Mouse (Mus musculus) left cerebral cortex, adult 11 months (tissue): ENCODE data around the gene St3gal6.

Experiments used
- DNase-seq: peaks from one replicate; pipeline ENCODE4 v3.0.0; 2022; ENCODE audit warnings: low spot score

Gene St3gal6

GRCm38 (mm10) chr16:58521182-58521581 is 2.9 kb downstream of the St3gal6 start:
- no peak for DNase-seq

GRCm38 (mm10) chr16:58520457-58520856 is 3.6 kb downstream of the St3gal6 start:
- DNase-seq = no peak

DNA sequence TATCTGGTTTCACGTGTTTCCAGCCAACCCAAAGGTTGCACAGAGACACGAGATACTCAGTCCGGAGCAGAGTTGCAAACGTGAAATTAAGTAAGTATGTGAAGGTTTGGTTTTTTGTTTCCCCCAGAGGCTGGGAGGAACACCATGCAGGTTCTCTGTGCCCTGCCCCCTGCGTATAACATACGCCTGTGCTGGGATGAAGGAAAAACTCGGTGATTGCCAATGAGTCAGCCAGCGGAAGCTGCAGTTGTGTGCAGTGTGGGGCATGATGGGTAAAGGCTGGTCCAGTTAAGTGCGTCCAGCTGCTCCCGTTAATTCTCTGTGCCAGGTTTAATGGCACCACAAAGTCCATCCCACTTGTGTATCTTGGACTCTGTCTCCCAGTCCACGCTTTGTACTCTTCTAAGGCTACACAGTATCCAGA is 4.4 kb downstream of the St3gal6 start:
- no peak for DNase-seq

GRCm38 (mm10) chr16:58516960-58517798 is 6.9 kb downstream of the St3gal6 start:
- no peak for DNase-seq

DNA sequence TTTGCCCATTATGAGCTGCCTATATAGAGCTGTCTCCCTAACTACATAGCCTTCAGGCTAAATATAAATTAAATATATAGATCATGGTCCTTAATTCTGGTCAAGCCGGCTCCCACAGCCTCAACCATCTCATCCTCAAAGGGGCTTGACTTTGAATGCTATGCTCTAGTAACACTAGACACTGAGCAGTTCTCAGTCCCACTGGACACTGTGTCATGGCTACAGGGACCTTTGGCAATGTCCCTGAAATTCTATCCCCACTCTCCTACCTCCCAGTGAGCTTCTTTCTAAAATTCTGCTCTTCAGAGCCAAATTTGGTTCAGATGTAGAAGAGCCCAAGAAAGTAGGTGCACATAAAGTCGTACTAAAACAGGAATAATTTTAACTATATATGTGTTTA is 7.9 kb downstream of the St3gal6 start:
- DNase-seq = no peak

DNA sequence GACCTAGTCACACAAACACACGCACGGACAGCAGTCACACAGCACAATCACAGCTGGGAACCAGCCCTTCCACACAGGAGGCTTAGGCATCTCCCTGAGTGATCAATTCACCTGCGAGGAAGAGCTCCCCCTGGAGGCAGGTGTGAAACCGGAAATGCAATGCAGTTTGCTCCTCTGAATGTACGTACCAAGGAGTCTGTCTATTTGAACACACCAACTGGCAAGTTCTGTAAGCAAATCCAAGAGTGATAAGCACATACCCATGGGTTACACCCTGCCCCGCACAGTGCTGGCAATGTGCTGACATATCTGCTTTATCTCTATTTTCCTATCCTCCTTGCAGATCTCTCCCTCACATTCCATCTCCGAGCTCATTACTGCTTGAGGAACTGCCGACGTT is 9.5 kb downstream of the St3gal6 start:
- DNase-seq = no peak

GRCm38 (mm10) chr16:58513755-58514154 is 10.3 kb downstream of the St3gal6 start:
- DNase-seq = no peak

- DNase-seq = no peak
These were observed 11.2 kb downstream of the St3gal6 start for GRCm38 (mm10) chr16:58512887-58513286.

- DNase-seq = no peak
These were observed 11.8 kb downstream of the St3gal6 start for GRCm38 (mm10) chr16:58512181-58512761.

- no peak for DNase-seq
These were observed 19.1 kb downstream of the St3gal6 start for GRCm38 (mm10) chr16:58504945-58505344.

- DNase-seq = no peak
These were observed 21.5 kb downstream of the St3gal6 start for GRCm38 (mm10) chr16:58502566-58502965.

DNA sequence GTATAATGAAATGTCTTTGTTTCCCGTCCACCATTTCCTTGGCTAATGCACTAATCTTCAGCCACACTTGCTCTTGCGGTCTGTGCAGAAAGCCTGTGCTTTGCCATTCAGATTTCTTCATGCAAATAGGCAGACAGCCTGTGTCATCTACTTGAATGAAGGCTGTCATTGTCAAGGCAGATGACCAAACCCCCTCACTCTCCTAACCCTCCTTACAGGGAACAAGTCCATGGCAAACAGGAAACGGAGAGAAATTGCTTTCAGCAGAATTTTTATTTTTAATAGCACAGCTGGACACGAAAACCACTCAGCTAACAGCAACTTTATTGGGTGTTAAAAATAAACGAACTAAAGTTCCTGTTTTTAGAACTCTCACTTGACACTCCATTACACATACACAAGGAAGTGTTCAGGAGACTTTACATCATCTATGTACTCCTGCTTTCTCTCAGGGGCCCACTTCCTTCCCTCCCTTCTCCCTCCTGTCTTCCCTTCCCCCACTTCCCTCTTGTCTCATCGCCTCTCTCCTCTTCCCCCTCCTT is 22.2 kb downstream of the St3gal6 start:
- DNase-seq = no peak

DNA sequence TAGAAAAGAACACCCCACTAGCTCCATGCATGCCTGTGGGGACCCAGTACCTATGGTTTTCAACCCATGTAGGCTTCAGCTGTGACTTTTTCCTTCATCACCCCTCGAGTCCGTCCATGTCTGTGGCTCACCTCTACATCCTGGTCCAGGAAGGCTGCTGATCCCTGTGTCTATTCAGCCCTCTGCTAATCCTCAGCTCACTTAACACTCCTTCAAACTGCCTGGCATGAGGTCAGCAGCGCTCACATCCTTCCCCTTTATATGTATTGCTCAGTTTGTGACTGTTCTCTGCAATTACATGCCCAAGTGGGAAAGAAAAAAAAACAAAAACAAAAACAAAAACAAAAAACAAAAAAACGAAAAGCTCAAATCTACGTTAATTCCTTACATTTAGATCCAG is 24.4 kb downstream of the St3gal6 start:
- DNase-seq = no peak

DNA sequence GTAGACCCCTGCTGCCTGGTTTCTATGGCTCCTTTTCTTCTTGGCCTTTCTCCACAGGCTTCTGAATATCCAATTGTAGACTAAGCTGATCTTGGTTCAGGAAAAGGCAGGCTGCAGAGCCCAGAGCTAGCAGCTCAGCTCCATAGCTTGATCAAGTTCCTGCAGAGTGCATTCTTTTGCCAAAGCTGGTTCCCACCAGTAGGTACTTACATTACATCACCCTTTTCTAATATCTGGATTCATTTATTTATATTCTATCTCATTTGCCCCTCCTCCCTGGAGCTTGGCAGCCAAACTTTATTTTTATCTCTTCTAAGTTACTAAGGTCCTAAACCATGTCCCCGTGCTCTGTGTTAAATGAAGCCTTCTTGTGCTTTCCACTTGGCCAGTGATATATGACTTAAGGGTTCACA is 24.9 kb downstream of the St3gal6 start:
- no peak for DNase-seq

- no peak for DNase-seq
These were observed 25.9 kb downstream of the St3gal6 start for GRCm38 (mm10) chr16:58497886-58498713.

GRCm38 (mm10) chr16:58496791-58497190 is 27.3 kb downstream of the St3gal6 start:
- no peak for DNase-seq

DNA sequence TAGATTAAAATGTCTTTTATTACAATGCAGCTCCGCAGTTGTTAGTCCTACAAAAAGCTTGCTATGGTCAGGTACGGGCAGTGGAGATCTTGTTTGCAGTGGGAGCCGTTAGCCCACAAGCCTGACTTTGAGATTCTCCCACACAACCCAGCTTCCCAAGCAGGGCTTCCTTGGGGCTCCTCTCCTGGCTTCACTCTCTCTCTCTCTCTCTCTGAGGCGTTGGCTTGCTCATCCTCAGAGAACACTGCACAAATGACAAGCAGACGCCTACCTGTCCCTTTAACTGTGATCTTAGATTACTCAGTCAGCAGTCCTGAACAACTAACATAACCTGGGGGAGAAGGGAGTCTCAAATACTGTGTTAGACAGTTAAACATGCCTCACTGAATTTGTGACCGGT is 36.2 kb downstream of the St3gal6 start:
- DNase-seq = no peak

DNA sequence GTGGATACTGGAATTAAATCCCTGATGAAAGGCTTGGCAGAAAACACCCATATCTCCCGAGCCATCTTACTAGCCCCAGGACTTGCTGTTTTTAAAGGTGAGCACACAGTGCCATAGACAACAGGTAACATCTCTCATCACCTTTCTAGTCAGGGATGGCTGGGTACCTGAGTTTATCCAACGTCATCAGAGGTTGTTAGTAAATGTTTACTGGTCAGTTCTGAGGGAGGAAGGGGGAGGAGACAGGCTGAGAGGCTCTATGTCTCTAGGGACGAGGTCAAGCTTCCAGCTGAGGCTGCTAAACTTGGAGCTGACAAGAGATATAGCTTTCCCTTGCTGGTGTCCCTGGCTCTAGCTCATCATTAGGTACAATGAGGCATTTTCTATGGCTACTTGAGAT is 41.7 kb downstream of the St3gal6 start:
- no peak for DNase-seq

DNA sequence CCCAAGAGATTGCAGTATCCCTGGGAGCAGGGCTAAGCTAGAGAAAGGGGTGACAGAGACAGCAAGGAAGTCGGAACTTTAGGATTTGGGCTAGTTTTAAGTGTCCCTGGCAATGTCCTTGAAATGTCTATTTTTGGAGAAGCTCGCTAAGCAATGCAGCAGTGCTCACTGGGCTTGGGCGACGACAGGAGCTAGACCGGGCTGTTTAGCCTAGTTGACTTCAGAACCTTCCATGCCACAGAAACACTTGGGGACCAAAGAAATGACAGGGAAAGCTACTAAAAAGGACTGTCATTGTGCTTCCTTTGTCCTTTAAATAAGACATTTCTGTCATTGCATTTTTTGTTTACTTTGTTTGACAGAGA is 42.2 kb downstream of the St3gal6 start:
- no peak for DNase-seq

- no peak for DNase-seq
These were observed 42.7 kb downstream of the St3gal6 start for GRCm38 (mm10) chr16:58481219-58481905.

DNA sequence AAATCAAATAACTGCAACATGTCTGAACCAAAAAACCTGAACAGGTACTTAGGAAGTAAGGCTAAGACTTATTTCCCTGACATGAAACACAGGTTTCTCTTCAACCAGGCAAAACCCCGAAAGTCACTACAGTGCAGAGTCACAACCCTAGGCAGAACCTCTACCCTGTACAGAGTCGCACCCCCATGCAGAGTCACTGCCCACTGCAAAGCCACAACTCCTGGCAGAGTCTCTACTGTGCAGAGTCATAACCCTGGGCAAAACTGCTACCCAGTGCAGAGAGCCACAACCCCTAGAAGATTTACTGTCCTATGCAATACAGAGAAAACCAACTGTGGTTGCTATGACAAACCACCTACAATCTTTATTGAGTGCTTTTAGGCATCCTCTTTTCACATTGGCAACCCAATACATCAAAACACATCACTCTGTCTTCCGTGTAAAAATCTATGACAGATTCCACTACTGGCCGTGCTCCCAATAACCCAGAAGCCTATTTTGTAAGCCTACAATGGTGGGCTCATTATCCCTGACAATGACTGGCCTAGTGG is 44.1 kb downstream of the St3gal6 start:
- DNase-seq = no peak

DNA sequence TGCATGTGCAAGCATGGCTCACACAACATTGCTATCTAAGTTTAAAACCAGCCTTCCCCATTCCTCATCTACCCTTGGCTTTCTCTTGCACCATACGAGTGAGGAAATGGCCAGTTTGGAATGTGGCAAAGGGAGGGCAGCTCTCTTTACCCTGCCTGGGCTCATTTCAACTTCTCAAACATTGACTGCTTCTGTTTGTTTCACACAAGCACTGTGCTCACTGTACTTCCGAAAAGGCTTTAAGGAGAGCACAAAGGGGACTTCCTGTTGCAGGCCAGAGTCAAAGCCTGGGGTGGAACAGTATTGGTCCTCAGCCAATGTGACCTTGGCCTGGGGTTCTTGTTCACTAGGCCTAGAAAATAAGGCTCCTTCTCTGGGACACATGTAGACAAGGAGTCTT is 47.7 kb downstream of the St3gal6 start:
- DNase-seq = no peak
